Mouse (Mus musculus): ENCODE measurements around the gene Birc3.

Birc3 gene

GRCm38 (mm10) chr9:7872775-7873439, at the start of gene Birc3:
TSS of gene Birc3 (minus strand) at chr9:7873186.
- in situ Hi-C loops (cut with MboI, MseI): no loop called here

- in situ Hi-C loops (cut with MboI, MseI): no loop called here
Measured at GRCm38 (mm10) chr9:7914925-7915324, 41.9 kb upstream of the Birc3 start.

- in situ Hi-C loops (cut with MboI, MseI): no loop called here
Measured at GRCm38 (mm10) chr9:7914487-7914886, 41.5 kb upstream of the Birc3 start.

DNA sequence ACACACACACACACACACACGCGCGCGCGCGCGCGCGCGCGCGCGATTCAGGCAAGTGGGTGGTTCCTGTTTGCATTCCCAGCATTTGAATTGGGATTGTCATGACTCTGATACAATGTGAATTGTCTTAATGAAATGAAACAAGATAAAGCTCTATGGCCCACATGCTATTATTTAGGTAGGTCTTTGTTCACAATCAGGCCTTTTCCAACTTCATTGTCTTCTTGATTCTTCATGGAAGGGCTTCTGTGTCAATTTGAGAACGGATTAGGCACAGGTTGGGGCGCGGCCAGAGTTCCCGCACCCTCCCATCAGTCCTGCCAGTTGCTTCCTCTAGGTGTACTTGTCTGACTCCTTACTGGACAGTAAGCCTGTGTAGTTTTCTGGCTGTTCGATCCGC, 41.0 kb upstream of the Birc3 start:
- in situ Hi-C loops (cut with MboI, MseI): no loop called here

- in situ Hi-C loops (cut with MboI, MseI): no loop called here
Measured at GRCm38 (mm10) chr9:7907351-7907985, 34.5 kb upstream of the Birc3 start.

- in situ Hi-C loops (cut with MboI, MseI): no loop called here
Measured at GRCm38 (mm10) chr9:7906564-7906963, 33.6 kb upstream of the Birc3 start.

GRCm38 (mm10) chr9:7903825-7904224, 30.8 kb upstream of the Birc3 start:
- in situ Hi-C loops (cut with MboI, MseI): no loop called here

DNA sequence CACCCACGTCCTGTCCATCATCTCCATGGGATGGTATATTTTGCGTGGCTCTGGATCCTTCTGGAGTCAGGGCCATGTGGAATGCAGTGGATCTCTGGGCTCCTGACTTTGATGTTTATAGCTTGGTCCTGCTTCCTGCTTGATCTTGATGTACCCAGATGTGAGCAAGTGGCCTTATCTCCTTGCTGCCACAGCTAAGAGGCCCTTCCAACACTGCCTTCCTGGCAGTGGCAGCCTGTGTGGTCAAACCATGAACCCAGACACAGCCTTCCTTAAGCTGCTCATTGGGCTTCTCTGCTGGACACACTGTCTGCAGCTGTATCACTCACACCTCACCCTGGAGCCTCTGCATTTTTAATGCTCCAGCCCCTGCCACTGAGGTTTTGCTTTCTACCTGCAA, 30.3 kb upstream of the Birc3 start:
- in situ Hi-C loops (cut with MboI, MseI): no loop called here

- in situ Hi-C loops (cut with MboI, MseI): no loop called here
Measured at GRCm38 (mm10) chr9:7902311-7902710, 29.3 kb upstream of the Birc3 start.

- in situ Hi-C loops (cut with MboI, MseI): no loop called here
Measured at GRCm38 (mm10) chr9:7900965-7901364, 28.0 kb upstream of the Birc3 start.

GRCm38 (mm10) chr9:7897502-7897901, 24.5 kb upstream of the Birc3 start:
- in situ Hi-C loops (cut with MboI, MseI): loop anchor here (5.0 to 25.0 kb wide), 3 partner anchors 185 to 685 kb away; no protein-coding TSS in a partner anchor

- in situ Hi-C loops (cut with MboI, MseI): loop anchor here (10.0 to 25.0 kb wide), 2 partner anchors 287 to 679 kb away; no protein-coding TSS in a partner anchor
Measured at GRCm38 (mm10) chr9:7891796-7892195, 18.8 kb upstream of the Birc3 start.

GRCm38 (mm10) chr9:7891177-7891576, 18.2 kb upstream of the Birc3 start:
- in situ Hi-C loops (cut with MboI, MseI): loop anchor here (10.0 to 25.0 kb wide), 2 partner anchors 286 to 679 kb away; no protein-coding TSS in a partner anchor

- in situ Hi-C loops (cut with MboI, MseI): loop anchor here (25.0 kb wide), 1 partner anchor 672 kb away; no protein-coding TSS in a partner anchor
Measured at GRCm38 (mm10) chr9:7884346-7884745, 11.4 kb upstream of the Birc3 start.

DNA sequence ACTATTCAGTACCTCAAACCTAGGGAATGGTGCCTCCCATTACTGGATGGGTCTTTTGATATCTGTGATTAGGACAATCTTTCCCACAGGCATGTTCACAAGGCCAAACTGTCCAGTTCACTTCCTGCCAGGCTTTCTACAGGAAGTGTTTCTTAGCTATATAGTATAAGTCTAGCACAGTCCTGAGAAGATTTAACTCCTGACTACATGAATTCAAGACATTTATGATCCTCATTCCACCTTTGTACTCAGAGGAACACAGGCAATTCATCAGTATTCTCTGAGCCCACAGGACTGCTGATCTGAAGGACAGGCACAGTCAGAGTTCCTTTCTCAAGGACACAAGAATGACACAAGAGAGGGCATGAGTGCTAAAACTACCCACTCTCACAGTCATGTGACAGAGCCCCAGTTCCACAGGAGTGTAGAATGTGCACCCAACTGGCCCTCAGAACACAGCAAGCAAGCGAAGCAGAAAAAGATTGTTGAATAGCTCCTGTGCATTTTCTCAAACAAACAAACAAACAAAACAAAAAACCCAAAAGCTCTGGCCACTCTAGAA, 9.4 kb upstream of the Birc3 start:
- in situ Hi-C loops (cut with MboI, MseI): loop anchor here (25.0 kb wide), 1 partner anchor 670 kb away; no protein-coding TSS in a partner anchor

GRCm38 (mm10) chr9:7873511-7874211, 675 bp upstream of the Birc3 start:
- in situ Hi-C loops (cut with MboI, MseI): no loop called here

DNA sequence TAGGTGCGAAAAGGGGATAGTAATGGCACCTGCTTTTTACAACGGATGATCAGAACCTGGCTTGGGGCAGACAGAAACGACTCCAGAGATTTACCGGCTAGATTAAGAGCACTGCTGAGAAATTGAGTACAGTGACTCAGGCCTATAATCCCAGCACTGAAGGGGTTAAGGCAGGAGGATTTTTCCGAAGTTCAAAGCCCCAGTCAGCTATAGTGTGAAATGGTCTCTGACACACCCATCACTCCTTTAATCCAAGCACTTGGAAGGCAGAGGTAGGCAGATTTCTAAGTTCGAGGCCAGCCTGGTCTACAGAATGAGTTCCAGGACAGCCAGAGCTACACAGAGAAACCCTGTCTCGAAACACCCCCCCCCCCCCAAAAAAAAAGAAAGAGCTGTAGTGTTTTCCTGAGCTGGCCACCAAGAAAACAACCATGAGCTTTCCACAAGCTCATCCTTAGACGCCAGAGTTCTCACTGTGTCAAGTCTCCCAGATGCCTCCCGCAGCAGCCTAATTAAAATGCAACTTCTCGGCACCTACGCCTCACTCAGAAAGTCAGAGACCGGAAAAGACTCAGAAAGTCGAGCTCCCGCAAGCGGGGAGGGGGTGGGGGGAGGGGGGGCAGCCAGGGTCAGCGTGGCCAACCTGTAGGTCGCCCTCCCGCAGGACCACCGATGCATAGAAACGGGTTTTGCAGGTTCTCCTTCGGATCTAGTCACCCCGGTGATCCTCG, 777 bp downstream of the Birc3 start:
- in situ Hi-C loops (cut with MboI, MseI): no loop called here

GRCm38 (mm10) chr9:7871316-7872043, 1.5 kb downstream of the Birc3 start:
- in situ Hi-C loops (cut with MboI, MseI): no loop called here

DNA sequence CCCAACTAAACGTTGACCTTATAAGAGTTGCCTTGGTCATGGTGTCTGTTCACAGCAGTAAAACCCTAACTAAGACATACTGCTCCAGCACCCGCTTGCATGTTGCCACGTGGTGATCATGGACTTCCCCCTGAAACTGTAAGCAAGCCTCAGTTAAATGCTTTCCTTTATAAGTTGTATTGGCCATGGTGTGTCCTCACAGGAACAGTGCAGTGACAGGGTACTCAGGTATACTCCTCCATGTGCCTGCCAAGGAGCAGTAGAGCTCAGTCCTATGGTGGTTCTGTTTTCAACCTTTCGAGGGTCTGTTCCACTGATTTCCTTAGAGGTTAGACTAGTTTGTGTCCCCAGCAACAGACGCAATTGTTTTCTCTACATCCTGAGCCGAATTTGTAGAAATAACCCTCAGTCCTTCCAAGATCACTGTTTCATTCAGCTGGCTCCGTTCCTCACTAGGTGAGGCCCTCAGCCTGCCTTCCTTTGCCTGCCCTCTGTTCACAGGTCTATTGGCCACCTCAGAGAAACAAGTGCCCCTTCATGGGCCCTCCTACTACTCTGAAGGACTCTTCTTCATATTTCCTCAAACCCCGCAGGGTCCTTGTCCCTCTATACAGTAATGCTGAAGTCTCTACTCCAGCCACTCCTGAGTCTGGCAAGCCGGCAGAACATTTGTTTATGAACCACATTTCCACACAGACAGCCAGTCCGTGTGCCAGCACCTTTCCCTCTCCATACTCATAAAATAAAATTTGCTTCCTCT, 2.2 kb downstream of the Birc3 start:
- in situ Hi-C loops (cut with MboI, MseI): no loop called here
